8 mouse cellular contexts compared by ENCODE assay signal in genomic region chr8:110667590-110668177, GRCm38 (mm10). TPM values are rescaled to one million over a fixed set of nuclear protein-coding genes. Genes with fewer than 3 reads are reported as not detected.
DNase-seq lines count a peak whose midpoint lies in the region; ATAC-seq and TF ChIP-seq lines count a peak whose summit lies in the region.
"Not testable (repeated sequence)": the region's sequence is repeated elsewhere in the genome, so short reads cannot be mapped to it uniquely, and the experiment has no call there.
"Had no signal": no experiment of that assay in that cellular context is flagged by ENCODE, and none has a peak within 500 bp of the region (broad histone marks: within the 10 kb centered on the region; RNA-seq: fewer than 3 reads in every experiment).

No protein-coding gene starts in this region.

- H3K9me3 ChIP-seq in hindbrain, embryonic 13.5 days; liver, embryonic 11.5 days (ENCODE audit: control insufficient read depth, low read length); liver, embryonic 12.5 days (replicated peaks); liver, embryonic 13.5 days (replicated peaks); liver, embryonic 14.5 days (ENCODE audit: control insufficient read depth, low read length); liver, embryonic 15.5 days (replicated peaks): not testable (repeated sequence)

- TF ChIP-seq CTCF in liver, embryonic 14.5 days (IDR thresholded peaks at IDR 0.05; ENCODE audit: low read depth): not testable (repeated sequence)

- not testable (repeated sequence) for H3K4me2 ChIP-seq in hindbrain, embryonic 13.5 days; liver, embryonic 11.5 days; liver, embryonic 13.5 days; liver, embryonic 14.5 days (ENCODE audit: low read depth); liver, embryonic 15.5 days
- H3K4me2 ChIP-seq in liver, embryonic 12.5 days: 0 out of 2 replicates have a peak overlapping the region, but pooled peaks have one; percentile 3

- not testable (repeated sequence) for H3K4me3 ChIP-seq in hindbrain, embryonic 13.5 days; liver, embryonic 11.5 days (ENCODE audit: low read depth, low read length); liver, embryonic 12.5 days; liver, embryonic 13.5 days (replicated peaks); liver, embryonic 14.5 days (ENCODE audit: insufficient read depth in 1 of 2, low read depth in 2 of 2, low read length in 2 of 2); liver, embryonic 15.5 days (replicated peaks)

- DNase-seq in liver, embryonic 11.5 days (ENCODE audit: low spot score); liver, embryonic 13.5 days; liver, embryonic 14.5 days (ENCODE audit: low read depth in 3 of 3, low spot score in 3 of 3): not testable (repeated sequence)

- not testable (repeated sequence) for H3K27me3 ChIP-seq in hindbrain, embryonic 13.5 days; liver, embryonic 11.5 days (replicated peaks; ENCODE audit: control insufficient read depth, insufficient read depth, low read length); liver, embryonic 12.5 days (replicated peaks); liver, embryonic 13.5 days; liver, embryonic 14.5 days (ENCODE audit: control insufficient read depth, insufficient read depth, low read length); liver, embryonic 15.5 days

- not testable (repeated sequence) for ATAC-seq in hindbrain, embryonic 13.5 days (ENCODE audit: low FRiP score)
- peak; percentile 62 for ATAC-seq in liver, embryonic 11.5 days (replicated peaks; ENCODE audit: low FRiP score)
- peak; percentile 74 for ATAC-seq in liver, embryonic 12.5 days
- peak; percentile 79 for ATAC-seq in liver, embryonic 13.5 days (ENCODE audit: low read depth)
- ATAC-seq in liver, embryonic 14.5 days (ENCODE audit: insufficient read depth): peak; percentile 78
- peak; percentile 64 for ATAC-seq in liver, embryonic 15.5 days (ENCODE audit: insufficient read depth)
- ATAC-seq in megakaryocyte-erythroid progenitor cell, adult 5-6 weeks (replicated peaks; ENCODE audit: low FRiP score, low TSS enrichment, poor library complexity, severe bottlenecking): 0 out of 2 replicates have a peak, but pooled peaks have one; percentile 11

- H3K27ac ChIP-seq in hindbrain, embryonic 13.5 days; liver, embryonic 11.5 days (ENCODE audit: low read depth, low read length); liver, embryonic 12.5 days; liver, embryonic 14.5 days; liver, embryonic 15.5 days (replicated peaks): not testable (repeated sequence)
- peak overlapping the region; percentile 43; the same call in 1 of the 2 replicates for H3K27ac ChIP-seq in liver, embryonic 13.5 days

- H3K9ac ChIP-seq in hindbrain, embryonic 13.5 days: peak overlapping the region; percentile 2; the same call in 1 of the 2 replicates
- H3K9ac ChIP-seq in liver, embryonic 11.5 days (ENCODE audit: low read depth, low read length); liver, embryonic 12.5 days; liver, embryonic 13.5 days; liver, embryonic 14.5 days (replicated peaks); liver, embryonic 15.5 days: not testable (repeated sequence)

- peaks cover 30% of the 10 kb centered on the region for H3K4me1 ChIP-seq in hindbrain, embryonic 13.5 days (replicated peaks)
- not testable (repeated sequence) for H3K4me1 ChIP-seq in liver, embryonic 11.5 days (replicated peaks; ENCODE audit: control insufficient read depth, insufficient read depth, low read length); liver, embryonic 14.5 days (replicated peaks; ENCODE audit: control insufficient read depth in 2 of 2, insufficient read depth in 2 of 2, low read length in 1 of 2)
- H3K4me1 ChIP-seq in liver, embryonic 12.5 days: peaks cover 35% of the 10 kb centered on the region
- H3K4me1 ChIP-seq in liver, embryonic 13.5 days (replicated peaks): peaks cover 32% of the 10 kb centered on the region
- H3K4me1 ChIP-seq in liver, embryonic 15.5 days (replicated peaks): peaks cover 18% of the 10 kb centered on the region

- peak; percentile 57 for TF ChIP-seq EP300 in liver, embryonic 14.5 days (IDR thresholded peaks at IDR 0.05; ENCODE audit: low read depth)

- WGBS in hindbrain, embryonic 13.5 days: 89% methylated on average over 8 of the region's 8 CpGs
- 61% methylated on average over 8 of the region's 8 CpGs for WGBS in liver, embryonic 11.5 days
- whole genome bisulfite sequencing in liver, embryonic 12.5 days (ENCODE audit: insufficient replicate concordance): 35% methylated on average over 8 of the region's 8 CpGs
- 33% methylated on average over 8 of the region's 8 CpGs for WGBS in liver, embryonic 13.5 days (ENCODE audit: insufficient replicate concordance)
- WGBS in liver, embryonic 14.5 days (ENCODE audit: insufficient replicate concordance): 25% methylated on average over 8 of the region's 8 CpGs
- WGBS in liver, embryonic 15.5 days (ENCODE audit: insufficient replicate concordance): 28% methylated on average over 8 of the region's 8 CpGs

- H3K36me3 ChIP-seq in hindbrain, embryonic 13.5 days: peaks cover 24% of the 10 kb centered on the region
- H3K36me3 ChIP-seq in liver, embryonic 11.5 days (ENCODE audit: control insufficient read depth, insufficient read depth, low read length); liver, embryonic 14.5 days (replicated peaks; ENCODE audit: control insufficient read depth, insufficient read depth, low read depth); liver, embryonic 15.5 days (replicated peaks): not testable (repeated sequence)
- H3K36me3 ChIP-seq in liver, embryonic 12.5 days: peaks cover 37% of the 10 kb centered on the region
- H3K36me3 ChIP-seq in liver, embryonic 13.5 days: peaks cover 26% of the 10 kb centered on the region

RNA-seq across cellular contexts. Expression of gene Vac14, which starts 49.3 kb away (rescaled TPM):
- polyA plus RNA-seq in hindbrain, embryonic 13.5 days (2015; fragmentation: Nextera tagmentation; extraction: Ambion mirVana): 23.7 and 24.9 TPM in 2 replicates
- 34.1 and 38.9 TPM in 2 replicates for polyA plus RNA-seq in liver, embryonic 11.5 days (2014; fragmentation: Nextera tagmentation; extraction: Ambion mirVana)
- 28.3 and 30.5 TPM in 2 replicates for polyA plus RNA-seq in liver, embryonic 12.5 days (2016; fragmentation: Nextera tagmentation; extraction: Ambion mirVana)
- polyA plus RNA-seq in liver, embryonic 13.5 days (2015; fragmentation: Nextera tagmentation; extraction: Ambion mirVana): 14.6 and 17.2 TPM in 2 replicates
- 13.4 and 14.8 TPM in 2 replicates for polyA plus RNA-seq in liver, embryonic 14.5 days (2012; rRNA removed)
- 11.2 and 14.6 TPM in 2 replicates for polyA plus RNA-seq in liver, embryonic 14.5 days (2014; fragmentation: Nextera tagmentation; extraction: Ambion mirVana)
- 12.5 and 12.9 TPM in 2 replicates for polyA plus RNA-seq in liver, embryonic 15.5 days (2015; fragmentation: Nextera tagmentation; extraction: Ambion mirVana)
- total RNA-seq in megakaryocyte-erythroid progenitor cell, adult 5-6 weeks (2014; fragmentation: Nextera tagmentation): 50.2 and 53.9 TPM in 2 replicates
- total RNA-seq in megakaryocyte-erythroid progenitor cell, adult 5-6 weeks (2017): 19.8 and 23.7 TPM in 2 replicates

RNA-seq across cellular contexts. Expression of gene Mtss1l, which starts 53.6 kb away (rescaled TPM):
- 19.0 and 20.4 TPM in 2 replicates for polyA plus RNA-seq in hindbrain, embryonic 13.5 days (2015; fragmentation: Nextera tagmentation; extraction: Ambion mirVana)
- polyA plus RNA-seq in liver, embryonic 11.5 days (2014; fragmentation: Nextera tagmentation; extraction: Ambion mirVana): 4.9 and 5.9 TPM in 2 replicates
- 3.7 and 3.9 TPM in 2 replicates for polyA plus RNA-seq in liver, embryonic 12.5 days (2016; fragmentation: Nextera tagmentation; extraction: Ambion mirVana)
- polyA plus RNA-seq in liver, embryonic 13.5 days (2015; fragmentation: Nextera tagmentation; extraction: Ambion mirVana): 0.75 and 0.89 TPM in 2 replicates
- polyA plus RNA-seq in liver, embryonic 14.5 days (2012; rRNA removed): 2.6 and 2.7 TPM in 2 replicates
- 0.52 and 0.82 TPM in 2 replicates for polyA plus RNA-seq in liver, embryonic 14.5 days (2014; fragmentation: Nextera tagmentation; extraction: Ambion mirVana)
- polyA plus RNA-seq in liver, embryonic 15.5 days (2015; fragmentation: Nextera tagmentation; extraction: Ambion mirVana): 1.0 and 1.3 TPM in 2 replicates
- 0.54 TPM in 1 of 2 replicates, not detected in the other for total RNA-seq in megakaryocyte-erythroid progenitor cell, adult 5-6 weeks (2014; fragmentation: Nextera tagmentation)
- total RNA-seq in megakaryocyte-erythroid progenitor cell, adult 5-6 weeks (2017): 0.52 and 0.53 TPM in 2 replicates
- polyA plus RNA-seq: CD4-positive, CD25-positive, alpha-beta regulatory T cell, adult 4 months had no signal
